Mouse (Mus musculus) frontal cortex, adult 2 months (tissue): ENCODE data around the gene 4930426L09Rik. TPM values are rescaled to one million over a fixed set of nuclear protein-coding genes. Genes with fewer than 3 reads are reported as not detected.
"Not testable (repeated sequence)": the region's sequence is repeated elsewhere in the genome, so short reads cannot be mapped to it uniquely, and the experiment has no call there.

ENCODE experiments used
- DNase-seq, 2 experiments: peaks; one replicate each; pipeline ENCODE4 v3.0.0; 2022; ENCODE audit warnings: low spot score in 1 of 2; ENCODE audit errors: extremely low spot score in 1 of 2
- polyA plus RNA-seq: library from polyadenylated mRNA; depleted of rRNA; stranded (reverse); fragments of >200 nt; gene quantifications from 2 replicates; pipeline ENCODE4 v1.2.3, GENCODE M21; 2012; rRNA removed

Gene 4930426L09Rik
- polyA plus RNA-seq, 1 experiment, result 1.4 TPM

DNA sequence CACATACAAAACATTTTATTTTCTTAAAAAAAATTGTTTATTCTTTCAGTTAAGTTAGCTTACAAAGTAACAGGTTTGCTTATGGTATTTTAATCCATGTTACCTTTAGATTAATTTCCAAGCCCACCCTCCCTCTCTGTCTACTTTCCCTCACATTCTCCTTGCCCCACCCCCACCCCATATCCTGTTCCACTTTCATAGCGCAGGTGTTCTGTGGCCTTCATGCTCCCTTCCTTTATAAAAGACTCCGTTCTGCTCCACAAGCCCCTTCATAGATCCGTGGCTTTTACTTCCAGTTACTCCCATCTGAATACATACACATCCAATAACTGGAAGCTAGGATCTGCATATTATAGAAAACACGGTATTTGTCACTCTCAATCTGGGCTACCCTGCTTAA lies 9.4 kb downstream of the 4930426L09Rik start:
- no peak for DNase-seq

GRCm38 (mm10) chr2:19010541-19010940 lies 12.4 kb downstream of the 4930426L09Rik start:
- DNase-seq, result not testable (repeated sequence)

DNA sequence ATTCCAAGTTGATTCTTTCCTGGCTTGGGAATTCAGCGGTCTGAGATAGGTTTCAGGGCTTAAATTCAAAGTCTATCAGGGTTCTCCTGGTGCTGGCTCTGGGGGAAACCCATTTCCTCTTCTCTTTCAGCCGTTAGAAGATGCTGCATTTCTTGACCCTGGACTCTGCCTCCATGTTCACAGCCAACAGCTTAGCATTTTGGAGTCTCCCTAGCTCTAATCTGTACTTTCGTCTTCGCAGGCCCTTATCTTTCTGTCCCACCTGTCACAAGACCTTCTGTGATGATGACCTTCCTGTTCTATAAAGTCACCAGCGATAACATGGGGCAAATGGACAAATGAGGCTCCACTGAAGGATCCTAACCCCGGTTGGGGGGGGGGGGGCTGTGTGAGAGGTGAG lies 13.3 kb downstream of the 4930426L09Rik start:
- DNase-seq, result no peak

GRCm38 (mm10) chr2:19016348-19016747 lies 18.2 kb downstream of the 4930426L09Rik start:
- no peak for DNase-seq

- no peak for DNase-seq
Measured at GRCm38 (mm10) chr2:19016839-19017238, 18.7 kb downstream of the 4930426L09Rik start.

GRCm38 (mm10) chr2:19018034-19018433 lies 19.9 kb downstream of the 4930426L09Rik start:
- no peak for DNase-seq

- DNase-seq, result no peak
Measured at GRCm38 (mm10) chr2:19024807-19025206, 26.7 kb downstream of the 4930426L09Rik start.

DNA sequence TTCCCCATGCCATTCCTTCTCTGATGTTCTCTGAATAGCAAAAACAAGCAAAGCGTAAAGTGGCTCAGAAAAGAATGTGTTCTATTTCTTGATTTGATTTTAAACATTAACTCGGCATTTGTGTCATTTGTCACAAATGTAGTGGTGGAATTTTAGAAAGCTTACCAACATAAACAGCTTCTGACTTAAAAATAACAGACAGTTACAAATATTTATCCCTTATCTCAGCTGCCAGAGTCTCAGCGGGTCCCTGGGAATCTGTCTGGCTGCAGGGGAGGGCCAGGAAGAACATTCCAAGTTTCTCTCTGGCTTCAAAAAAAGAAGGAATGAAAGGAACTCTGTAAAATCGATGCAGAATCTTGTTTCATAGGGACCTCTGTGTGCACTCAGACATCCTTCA lies 39.3 kb downstream of the 4930426L09Rik start:
- no peak for DNase-seq

- DNase-seq, result no peak
Measured at GRCm38 (mm10) chr2:19037907-19038570, 39.9 kb downstream of the 4930426L09Rik start.

DNA sequence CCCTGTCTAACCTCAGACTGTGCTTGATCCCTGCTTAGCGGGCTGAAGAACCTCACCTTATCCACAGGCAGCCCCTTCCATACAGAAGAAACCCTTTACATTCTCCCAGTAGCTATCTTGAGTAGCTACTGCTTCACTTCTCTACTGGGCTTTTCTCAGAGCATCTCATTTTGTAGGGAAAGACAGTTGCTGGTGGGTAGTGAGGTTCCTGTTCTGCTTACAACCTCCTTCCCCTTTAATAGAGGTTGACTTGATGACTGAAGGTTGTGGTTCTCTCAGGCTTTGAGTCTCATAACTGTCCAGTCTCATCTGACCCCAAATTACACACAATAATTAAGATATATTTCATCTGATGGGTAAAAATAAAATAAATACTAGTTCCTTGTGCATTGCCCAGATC lies 50.1 kb downstream of the 4930426L09Rik start:
- DNase-seq, result no peak

DNA sequence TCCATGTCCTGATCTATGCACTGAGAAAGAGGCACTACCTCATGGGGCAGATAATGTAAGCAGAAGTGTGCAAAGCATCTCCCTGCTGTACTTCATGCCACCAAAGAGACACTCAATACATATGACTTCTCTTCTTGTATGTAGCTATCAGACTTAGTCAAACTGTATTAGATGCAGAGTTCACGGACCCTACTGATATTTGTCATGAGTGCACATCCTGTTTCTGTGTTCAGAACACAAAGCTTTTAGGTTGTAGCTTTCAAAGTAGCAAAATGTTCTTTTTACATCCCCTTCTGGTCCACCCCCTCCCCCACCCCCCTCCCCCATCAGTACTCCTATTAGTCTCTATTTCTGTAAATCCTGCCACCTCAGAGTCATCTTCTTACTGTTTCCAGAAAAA lies 51.2 kb downstream of the 4930426L09Rik start:
- DNase-seq, result no peak

Other genes with a start within 250 kb of the 4930426L09Rik start
- gene Pip4k2a, start 217 bp upstream of the 4930426L09Rik start, polyA plus RNA-seq, result 54.8 and 55.3 TPM in 2 replicates
- gene Armc3, start 201.0 kb downstream of the 4930426L09Rik start, polyA plus RNA-seq, result 0.21 and 0.24 TPM in 2 replicates